Mouse (Mus musculus) urinary bladder, adult 18-20 months (tissue): ENCODE measurements around the gene Tmem161a.
"Not testable (repeated sequence)": the region's sequence is repeated elsewhere in the genome, so short reads cannot be mapped to it uniquely, and the experiment has no call there.

Experiments
- DNase-seq, 2 experiments: peaks; one replicate each; pipeline ENCODE4 v3.0.0; 2022; ENCODE audit warnings: low spot score in 2 of 2, mixed read lengths in 2 of 2

Gene Tmem161a

GRCm38 (mm10) chr8:70210538-70210937 is 38.4 kb downstream of the Tmem161a start:
- DNase-seq = no peak

GRCm38 (mm10) chr8:70211275-70211674 is 39.1 kb downstream of the Tmem161a start:
- no peak for DNase-seq

GRCm38 (mm10) chr8:70211726-70212111 is 39.6 kb downstream of the Tmem161a start:
- DNase-seq = no peak

- peak; percentile 93 to 98 for DNase-seq
Observed at GRCm38 (mm10) chr8:70212112-70213055, 40.2 kb downstream of the Tmem161a start, which contains the start of gene Slc25a42. Gene Slc25a42, minus strand, starts transcription at chr8:70212305.

- DNase-seq = no peak
Observed at GRCm38 (mm10) chr8:70214411-70214810, 42.3 kb downstream of the Tmem161a start.

GRCm38 (mm10) chr8:70215092-70215491 is 42.9 kb downstream of the Tmem161a start:
- DNase-seq = no peak

- DNase-seq = not testable (repeated sequence)
Observed at GRCm38 (mm10) chr8:70216161-70216560, 44.0 kb downstream of the Tmem161a start.

- peak in 1 of 2 experiments; percentile 44 for DNase-seq
Observed at GRCm38 (mm10) chr8:70216566-70216965, 44.4 kb downstream of the Tmem161a start.

- DNase-seq = no peak
Observed at GRCm38 (mm10) chr8:70217441-70217840, 45.3 kb downstream of the Tmem161a start.

GRCm38 (mm10) chr8:70219107-70219684 is 47.0 kb downstream of the Tmem161a start:
- no peak for DNase-seq

- DNase-seq = no peak
Observed at GRCm38 (mm10) chr8:70220236-70220840, 48.2 kb downstream of the Tmem161a start.

- no peak for DNase-seq
Observed at GRCm38 (mm10) chr8:70220911-70221310, 48.8 kb downstream of the Tmem161a start.

- DNase-seq = no peak
Observed at GRCm38 (mm10) chr8:70222041-70222440, 49.9 kb downstream of the Tmem161a start.

- DNase-seq = no peak
Observed at GRCm38 (mm10) chr8:70223341-70223740, 51.2 kb downstream of the Tmem161a start.

- no peak for DNase-seq
Observed at GRCm38 (mm10) chr8:70227997-70228396, 55.8 kb downstream of the Tmem161a start.

GRCm38 (mm10) chr8:70230837-70231236 is 58.7 kb downstream of the Tmem161a start:
- DNase-seq = no peak
